Mouse (Mus musculus) kidney, adult 2 months (tissue): ENCODE data around the gene BC053393.

Experiments
- CTCF ChIP-seq: fragments of 200-500 bp; conservative IDR thresholded peaks from 2 replicates; pipeline ENCODE4 v1.5.1; 2011; ENCODE audit warnings: low read depth, mild to moderate bottlenecking, control low read depth, low read length, moderate library complexity, mixed read lengths; ENCODE audit not compliant: insufficient read depth, insufficient read length
- POLR2A ChIP-seq: fragments of 200-500 bp; IDR thresholded peaks from one replicate; pipeline ENCODE4 v1.6.1; 2011; ENCODE audit warnings: low read depth, low read length, control low read depth

DNA sequence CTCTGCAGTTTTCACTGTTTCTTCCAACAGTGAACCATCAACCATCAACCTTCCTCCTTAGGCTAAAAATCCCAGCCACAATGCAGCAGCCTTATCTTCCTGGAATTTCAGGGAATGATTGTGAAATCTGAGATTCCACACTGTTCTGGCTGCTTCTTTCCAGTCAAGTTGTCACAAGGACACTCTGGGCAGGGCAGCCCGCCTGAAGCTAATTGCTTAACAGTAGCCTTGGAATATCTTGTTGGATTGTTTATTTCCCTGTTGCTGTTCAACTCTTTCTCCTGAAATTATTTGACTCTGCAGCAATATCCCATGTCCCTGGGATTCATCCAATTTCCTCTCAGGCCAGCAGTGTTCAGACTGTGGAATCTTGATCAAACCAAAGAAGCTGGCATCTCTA is 6.7 kb upstream of the BC053393 start:
- TF ChIP-seq CTCF (no peak), POLR2A (no peak)
